Mouse (Mus musculus) CD4-positive, CD25-positive, alpha-beta regulatory T cell, adult 2 months (primary cell): Measurements from ENCODE around the gene Ugt1a8.
"Not testable (repeated sequence)": the region's sequence is repeated elsewhere in the genome, so short reads cannot be mapped to it uniquely, and the experiment has no call there.

Experiments
- DNase-seq: peaks from one replicate; pipeline ENCODE4 v3.0.0-alpha.2; 2012; ENCODE audit warnings: low read depth, low spot score

Ugt1a8 gene

GRCm38 (mm10) chr1:88087513-88087912 is at the start of gene Ugt1a8:
TSS of gene Ugt1a8 (plus strand) at chr1:88087813.
- DNase-seq = no peak

- DNase-seq = not testable (repeated sequence)
These were observed 44.6 kb upstream of the Ugt1a8 start for GRCm38 (mm10) chr1:88043044-88043443.

- not testable (repeated sequence) for DNase-seq
These were observed 42.7 kb upstream of the Ugt1a8 start for GRCm38 (mm10) chr1:88044832-88045437.

- not testable (repeated sequence) for DNase-seq
These were observed 40.2 kb upstream of the Ugt1a8 start for GRCm38 (mm10) chr1:88047408-88047807.

GRCm38 (mm10) chr1:88055088-88055487 is 32.5 kb upstream of the Ugt1a8 start, which contains the start of gene Ugt1a10:
TSS of gene Ugt1a10 (plus strand) at chr1:88055388.
- DNase-seq = no peak

- DNase-seq = not testable (repeated sequence)
These were observed 21.0 kb upstream of the Ugt1a8 start for GRCm38 (mm10) chr1:88066472-88067102.

- no peak for DNase-seq
These were observed 17.1 kb upstream of the Ugt1a8 start, which contains the start of gene Ugt1a9 for GRCm38 (mm10) chr1:88070495-88070894. TSS of gene Ugt1a9 (plus strand) at chr1:88070800.

GRCm38 (mm10) chr1:88070902-88071301 is 16.7 kb upstream of the Ugt1a8 start:
- no peak for DNase-seq

GRCm38 (mm10) chr1:88074471-88074870 is 13.1 kb upstream of the Ugt1a8 start:
- no peak for DNase-seq

- DNase-seq = no peak
These were observed 10.5 kb upstream of the Ugt1a8 start for GRCm38 (mm10) chr1:88077128-88077527.

- no peak for DNase-seq
These were observed 5.9 kb upstream of the Ugt1a8 start for GRCm38 (mm10) chr1:88081670-88082069.

GRCm38 (mm10) chr1:88086125-88086524 is 1.5 kb upstream of the Ugt1a8 start:
- DNase-seq = no peak

GRCm38 (mm10) chr1:88092341-88092740 is 4.7 kb downstream of the Ugt1a8 start:
- no peak for DNase-seq

GRCm38 (mm10) chr1:88094270-88094676 is 6.7 kb downstream of the Ugt1a8 start:
- peak; percentile 19 for DNase-seq

- DNase-seq = peak; percentile 3
These were observed 7.4 kb downstream of the Ugt1a8 start, which contains the start of gene Ugt1a7c for GRCm38 (mm10) chr1:88094941-88095492. TSS of gene Ugt1a7c (plus strand) at chr1:88095062.

- DNase-seq = not testable (repeated sequence)
These were observed 10.9 kb downstream of the Ugt1a8 start for GRCm38 (mm10) chr1:88098546-88098945.

GRCm38 (mm10) chr1:88099691-88100090 is 12.1 kb downstream of the Ugt1a8 start:
- not testable (repeated sequence) for DNase-seq

GRCm38 (mm10) chr1:88103019-88103418 is 15.4 kb downstream of the Ugt1a8 start, which contains the start of gene Ugt1a6b:
TSS of gene Ugt1a6b (plus strand) at chr1:88103252.
- DNase-seq = not testable (repeated sequence)

- not testable (repeated sequence) for DNase-seq
These were observed 16.3 kb downstream of the Ugt1a8 start for GRCm38 (mm10) chr1:88103697-88104468.

GRCm38 (mm10) chr1:88104667-88105430 is 17.2 kb downstream of the Ugt1a8 start:
- no peak for DNase-seq

GRCm38 (mm10) chr1:88105656-88106055 is 18.0 kb downstream of the Ugt1a8 start:
- DNase-seq = no peak
